Mouse (Mus musculus) c-Kit-positive CD71-negative TER-119-negative erythroid progenitor cells, embryonic 14.5 days (primary cell): ENCODE data around the gene Usp12.

Experiments used
- DNase-seq: peaks from one replicate; pipeline ENCODE4 v3.0.0-alpha.2; 2013; ENCODE audit warnings: low read depth

The Usp12 gene

DNA sequence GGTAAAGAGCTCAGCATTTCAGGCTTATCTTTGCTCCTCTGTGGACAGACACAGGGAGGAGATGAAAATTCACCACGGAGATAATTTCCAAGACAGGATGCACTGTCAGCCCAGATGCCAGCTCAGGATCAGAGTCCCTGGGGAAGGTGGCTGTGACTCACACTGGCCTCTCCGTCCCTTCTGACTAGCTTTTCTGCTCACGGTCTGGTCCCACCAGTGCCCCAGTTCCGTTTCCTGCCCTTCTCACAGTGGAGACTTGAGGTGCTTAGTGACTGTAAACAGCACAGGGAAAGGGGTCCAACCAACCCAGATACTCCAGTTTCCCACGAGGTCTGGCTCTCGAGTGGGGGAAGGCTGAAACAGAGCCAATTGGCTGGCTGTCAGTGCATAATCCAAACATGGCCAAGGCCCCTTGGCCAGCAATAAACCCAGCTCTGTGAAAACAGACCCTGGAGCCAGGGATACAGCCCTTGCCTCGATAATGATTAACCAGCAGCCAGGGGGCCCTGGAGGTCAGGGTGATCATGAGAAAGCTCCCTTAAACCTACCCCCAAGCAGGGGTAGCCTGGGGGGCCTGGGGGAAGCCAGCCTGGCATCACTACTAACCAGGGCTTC is 102.3 kb downstream of the Usp12 start:
- DNase-seq: no peak

DNA sequence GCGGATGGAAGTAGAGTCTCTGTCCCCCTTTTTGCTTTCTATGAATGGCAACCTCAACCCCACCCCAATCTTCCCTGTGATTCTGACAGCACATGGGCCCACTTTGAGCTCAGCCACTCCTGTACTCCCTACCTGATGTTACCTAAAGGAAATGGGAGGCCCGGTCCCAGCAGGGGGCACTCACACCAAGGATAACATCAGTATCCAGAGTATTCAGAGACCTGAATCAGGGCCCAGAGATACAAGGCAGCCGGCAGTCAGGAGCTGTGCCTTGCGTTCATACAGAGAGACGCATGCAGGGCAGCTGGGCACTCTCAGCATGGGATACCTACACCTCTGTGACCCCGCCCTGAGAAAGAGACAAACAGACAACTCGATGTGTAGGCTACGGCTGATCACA is 103.1 kb downstream of the Usp12 start:
- no peak for DNase-seq

DNA sequence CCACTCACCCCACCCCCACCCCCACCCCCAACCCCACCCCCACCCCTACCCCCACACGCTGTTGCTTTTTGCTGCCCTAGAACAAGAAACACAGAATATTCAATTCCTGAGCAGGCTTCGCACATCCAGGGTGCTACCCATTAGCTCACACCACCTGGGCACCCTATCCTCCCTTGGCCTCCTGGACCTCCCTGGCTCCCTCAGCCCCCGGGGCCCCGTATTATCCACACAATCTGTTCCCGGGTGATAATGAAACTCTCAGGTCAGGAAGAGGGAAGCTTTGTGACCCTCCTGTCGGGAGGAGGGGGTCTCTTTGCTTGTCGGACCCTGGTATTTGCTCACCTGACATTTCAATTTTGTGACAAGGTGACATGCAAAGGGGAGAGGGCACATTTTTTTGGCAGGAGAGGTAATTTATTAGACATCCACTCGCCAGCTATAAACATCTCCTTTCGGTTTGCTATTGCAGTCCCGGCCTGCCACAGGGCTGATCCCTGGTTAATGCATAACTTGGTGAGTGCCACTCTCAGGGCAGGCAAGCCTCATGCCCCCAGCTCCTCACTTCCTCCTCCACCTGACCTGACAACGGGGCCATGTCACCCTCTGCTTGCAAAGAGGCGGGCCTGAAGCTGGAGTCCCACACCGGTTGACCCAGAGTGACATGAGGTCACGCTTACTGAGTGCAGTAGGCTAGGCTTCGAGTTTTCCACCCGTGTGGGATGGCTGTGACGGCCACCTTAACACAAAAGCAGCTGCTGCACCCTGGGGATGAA is 107.1 kb downstream of the Usp12 start:
- DNase-seq: no peak

DNA sequence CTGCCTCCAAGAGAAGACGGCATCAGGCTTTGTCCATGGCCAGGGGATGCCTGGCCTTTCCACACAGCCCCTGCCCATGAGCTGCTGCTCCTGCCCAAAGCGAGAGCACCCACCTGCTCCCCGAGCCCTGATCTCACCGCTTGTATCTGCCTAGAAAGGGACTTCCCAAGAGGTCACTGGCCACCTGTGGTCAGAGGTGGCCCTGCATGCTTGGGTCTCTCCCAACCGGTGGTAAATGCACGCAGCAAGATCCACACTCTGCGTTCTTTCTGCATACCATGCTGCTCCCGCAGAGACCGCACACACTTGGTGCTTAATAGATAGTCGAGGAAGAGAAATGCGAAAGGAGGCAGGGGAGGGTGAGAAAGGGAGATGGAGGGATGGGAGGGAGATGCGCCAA is 107.9 kb downstream of the Usp12 start:
- DNase-seq: no peak
